Mouse (Mus musculus) forebrain, postnatal 0 days (tissue): ENCODE measurements at regions not wholly inside any gene's neighbourhood (a gene's known extent, or its start where the extent isn't known, plus 50 kb on each side); places are given as distances from the start of the nearest gene placed in this dataset.

Experiments
- ATAC-seq: fragments of 200-750 bp; cut with Nextera tagmentation; 2 replicates; pipeline ENCODE4 v1.8.0; 2017; ENCODE audit warnings: mild to moderate bottlenecking, moderate library complexity
- DNase-seq: peaks from one replicate; pipeline ENCODE4 v3.0.0-alpha.2; 2015
- H3K27ac ChIP-seq: fragments of 300-500 bp; sonication (generic); 2 replicates; pipeline ENCODE4 v1.5.1; 2014; ENCODE audit warnings: low read depth, mild to moderate bottlenecking, antibody characterized with exemption, low read length, moderate library complexity, mixed read lengths
- H3K27me3 ChIP-seq: fragments of 300-500 bp; sonication (generic); 2 replicates; pipeline ENCODE4 v1.6.1; 2014; ENCODE audit warnings: mild to moderate bottlenecking, low read length, mixed read lengths; ENCODE audit not compliant: insufficient read depth
- H3K36me3 ChIP-seq: fragments of 300-500 bp; sonication (generic); 2 replicates; pipeline ENCODE4 v1.6.1; 2014; ENCODE audit warnings: mild to moderate bottlenecking, moderate library complexity; ENCODE audit not compliant: insufficient read depth
- H3K4me1 ChIP-seq: fragments of 300-500 bp; sonication (generic); 2 replicates; pipeline ENCODE4 v1.6.1; 2014; ENCODE audit warnings: antibody characterized with exemption; ENCODE audit not compliant: insufficient read depth
- H3K4me2 ChIP-seq: fragments of 300-500 bp; sonication (generic); 2 replicates; pipeline ENCODE4 v1.6.1; 2014; ENCODE audit warnings: low read depth, mild to moderate bottlenecking, moderate library complexity
- H3K4me3 ChIP-seq: fragments of 300-500 bp; sonication (generic); 2 replicates; pipeline ENCODE4 v1.5.1; 2014; ENCODE audit warnings: low read depth, low read length, mixed read lengths
- H3K9ac ChIP-seq: fragments of 300-500 bp; sonication (generic); 2 replicates; pipeline ENCODE4 v1.6.1; 2014; ENCODE audit warnings: mild to moderate bottlenecking
- H3K9me3 ChIP-seq: fragments of 300-500 bp; sonication (generic); 2 replicates; pipeline ENCODE4 v1.6.1; 2016; ENCODE audit warnings: low read length
- CTCF ChIP-seq: sonication (generic); IDR thresholded peaks from 2 replicates; pipeline ENCODE4 v1.5.1; 2016; ENCODE audit warnings: antibody characterized with exemption, control low read depth, low read depth
- WGBS: fragments of 180-500 bp; shearing (Covaris S2); extraction: QIAGEN DNeasy Blood & Tissue Kit; methylation state at CpG from one replicate; pipeline ENCODE4 v1.1.7; 2014; 5-methylcytosine and 5-hydroxymethylcytosine counted together

GRCm38 (mm10) chr11:71429739-71430138 lies 199.2 kb upstream of the Nlrp1b start:
- H3K9me3 ChIP-seq = no peaks in the 10 kb centered on the region
- DNase-seq (peak; percentile 15), ATAC-seq (no peak)
- H3K4me1 ChIP-seq = no peaks in the 10 kb centered on the region
- H3K27me3 ChIP-seq = no peaks in the 10 kb centered on the region
- H3K4me2 ChIP-seq = no peak overlapping the region
- no peak overlapping the region for H3K4me3 ChIP-seq
- H3K27ac ChIP-seq = no peak overlapping the region
- H3K9ac ChIP-seq = no peak overlapping the region
- 83% methylated on average over 22 of the region's 22 CpGs for WGBS
- no peak for TF ChIP-seq CTCF
- H3K36me3 ChIP-seq = no peaks in the 10 kb centered on the region

- no peak for DNase-seq
- Histone ChIP-seq H3K27ac (no peak overlapping the region), H3K27me3 (no peaks in the 10 kb centered on the region), H3K4me1 (0 out of 2 replicates have a peak, but pooled peaks cover 5% of the 10 kb centered on the region), H3K36me3 (no peaks in the 10 kb centered on the region), H3K9me3 (no peaks in the 10 kb centered on the region), H3K9ac (no peak overlapping the region), H3K4me3 (no peak overlapping the region), H3K4me2 (no peak overlapping the region)
- no peak for ATAC-seq
- 59% methylated on average over 6 of the region's 6 CpGs for WGBS
- no peak for TF ChIP-seq CTCF
Measured at GRCm38 (mm10) chr11:71434241-71434640, 203.7 kb upstream of the Nlrp1b start.

GRCm38 (mm10) chr11:71434886-71435285 lies 204.4 kb upstream of the Nlrp1b start:
- no peaks in the 10 kb centered on the region for H3K27me3 ChIP-seq
- H3K4me1 ChIP-seq = 0 out of 2 replicates have a peak, but pooled peaks cover 5% of the 10 kb centered on the region
- no peak overlapping the region for H3K4me3 ChIP-seq
- TF ChIP-seq CTCF = no peak
- DNase-seq (no peak), ATAC-seq (no peak)
- no peak overlapping the region for H3K27ac ChIP-seq
- WGBS = 55% methylated on average over 5 of the region's 5 CpGs
- no peak overlapping the region for H3K4me2 ChIP-seq
- no peak overlapping the region for H3K9ac ChIP-seq
- H3K9me3 ChIP-seq = no peaks in the 10 kb centered on the region
- no peaks in the 10 kb centered on the region for H3K36me3 ChIP-seq

- H3K36me3 ChIP-seq = no peaks in the 10 kb centered on the region
- DNase-seq (peak; percentile 41), ATAC-seq (no peak)
- WGBS = 38% methylated on average over 8 of the region's 8 CpGs
- H3K9me3 ChIP-seq = no peaks in the 10 kb centered on the region
- no peak overlapping the region for H3K4me2 ChIP-seq
- H3K27ac ChIP-seq = peak overlapping the region; percentile 55
- H3K4me1 ChIP-seq = peaks cover 12% of the 10 kb centered on the region
- H3K4me3 ChIP-seq = no peak overlapping the region
- no peak for TF ChIP-seq CTCF
- H3K27me3 ChIP-seq = no peaks in the 10 kb centered on the region
- H3K9ac ChIP-seq = no peak overlapping the region
Measured at GRCm38 (mm10) chr11:71435745-71436144, 205.2 kb upstream of the Nlrp1b start.

GRCm38 (mm10) chr11:71436335-71436734 lies 205.8 kb upstream of the Nlrp1b start:
- peak; percentile 22 for DNase-seq
- no peak for ATAC-seq
- no peak overlapping the region for H3K9ac ChIP-seq
- H3K4me2 ChIP-seq = no peak overlapping the region
- WGBS = 31% methylated on average over 1 of the region's 1 CpGs
- H3K9me3 ChIP-seq = no peaks in the 10 kb centered on the region
- H3K4me1 ChIP-seq = peaks cover 15% of the 10 kb centered on the region
- H3K4me3 ChIP-seq = no peak overlapping the region
- peak overlapping the region; percentile 55 for H3K27ac ChIP-seq
- H3K27me3 ChIP-seq = no peaks in the 10 kb centered on the region
- H3K36me3 ChIP-seq = no peaks in the 10 kb centered on the region
- no peak for TF ChIP-seq CTCF

GRCm38 (mm10) chr11:71436801-71437200 lies 206.3 kb upstream of the Nlrp1b start:
- 32% methylated on average over 2 of the region's 2 CpGs for WGBS
- Histone ChIP-seq H3K4me3 (no peak overlapping the region), H3K4me1 (peaks cover 15% of the 10 kb centered on the region), H3K27ac (peak overlapping the region; percentile 57; the same call in 1 of the 2 replicates), H3K9ac (no peak overlapping the region), H3K27me3 (no peaks in the 10 kb centered on the region), H3K9me3 (no peaks in the 10 kb centered on the region), H3K36me3 (no peaks in the 10 kb centered on the region), H3K4me2 (no peak overlapping the region)
- TF ChIP-seq CTCF = no peak
- DNase-seq = peak; percentile 57
- peak; percentile 23; the same call in 1 of the 2 replicates for ATAC-seq

GRCm38 (mm10) chr11:71439871-71440270 lies 209.3 kb upstream of the Nlrp1b start:
- Histone ChIP-seq H3K4me1 (peaks cover 15% of the 10 kb centered on the region), H3K27ac (peak overlapping the region; percentile 78), H3K36me3 (no peaks in the 10 kb centered on the region), H3K4me2 (peak overlapping the region; percentile 41), H3K9ac (0 out of 2 replicates have a peak overlapping the region, but pooled peaks have one; percentile 6), H3K9me3 (no peaks in the 10 kb centered on the region), H3K4me3 (peak overlapping the region; percentile 0; the same call in 1 of the 2 replicates), H3K27me3 (no peaks in the 10 kb centered on the region)
- ATAC-seq = peak; percentile 93
- WGBS = 1% methylated on average over 17 of the region's 17 CpGs
- peak; percentile 81 for DNase-seq
- no peak for TF ChIP-seq CTCF
